Mouse (Mus musculus) E14TG2a.4 (cell line): ENCODE measurements at regions not wholly inside any gene's neighbourhood (a gene's known extent, or its start where the extent isn't known, plus 50 kb on each side); places are given as distances from the start of the nearest gene placed in this dataset.

ENCODE experiments used
- CTCF ChIP-seq: conservative IDR thresholded peaks from 2 replicates; pipeline ENCODE4 v1.5.1; 2014; ENCODE audit warnings: low read length
- NANOG ChIP-seq: IDR thresholded peaks from 2 replicates; pipeline ENCODE4 v1.6.1; 2014; ENCODE audit warnings: borderline replicate concordance, low read length, mixed read lengths

DNA sequence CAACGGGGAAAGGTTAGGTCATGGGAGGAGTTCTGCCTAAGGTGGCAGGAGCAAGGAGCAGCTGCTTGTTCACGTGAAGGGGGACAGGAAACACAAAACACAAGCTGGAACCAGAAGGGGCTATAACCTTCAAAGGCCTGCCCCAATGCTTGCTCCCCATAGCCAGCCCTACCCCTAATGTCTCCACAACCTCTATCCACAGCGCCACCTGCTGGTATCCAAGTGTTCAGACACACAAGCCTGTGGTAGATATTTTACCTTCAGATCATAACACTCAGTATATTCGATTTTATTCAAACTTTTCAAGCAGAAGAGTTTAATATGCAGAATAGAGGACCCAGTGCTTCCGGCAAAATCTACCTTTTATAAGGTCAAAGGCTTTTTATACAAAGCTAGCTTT, 124.0 kb downstream of the Tex36 start:
- TF ChIP-seq CTCF (peak; percentile 91), NANOG (no peak)
